Mouse (Mus musculus) small intestine, adult 2 months (tissue): ENCODE data around the gene Hs6st3. TPM values are rescaled to one million over a fixed set of nuclear protein-coding genes. Genes with fewer than 3 reads are reported as not detected.
"Not testable (repeated sequence)": the region's sequence is repeated elsewhere in the genome, so short reads cannot be mapped to it uniquely, and the experiment has no call there.

Experiments used
- H3K27ac ChIP-seq: fragments of 200-500 bp; 2 replicates; pipeline ENCODE4 v1.5.1; 2012; ENCODE audit warnings: low read depth, low read length, control low read depth, inconsistent platforms; ENCODE audit not compliant: insufficient read depth
- H3K27me3 ChIP-seq: fragments of 200-500 bp; 2 replicates; pipeline ENCODE4 v1.6.1; 2012; ENCODE audit warnings: mild to moderate bottlenecking, moderate library complexity, low read length, inconsistent platforms; ENCODE audit not compliant: control insufficient read depth, insufficient read depth
- H3K36me3 ChIP-seq: fragments of 200-500 bp; 2 replicates; pipeline ENCODE4 v1.6.1; 2012; ENCODE audit warnings: mild to moderate bottlenecking, low read length, control low read depth, inconsistent platforms; ENCODE audit not compliant: control insufficient read depth, insufficient read depth
- H3K4me1 ChIP-seq: fragments of 200-500 bp; 2 replicates; pipeline ENCODE4 v1.6.1; 2012; ENCODE audit warnings: low read length, inconsistent platforms, mixed read lengths; ENCODE audit not compliant: control insufficient read depth, insufficient read depth, insufficient read length
- H3K4me3 ChIP-seq: fragments of 200-500 bp; 2 replicates; pipeline ENCODE4 v1.5.1; 2012; ENCODE audit warnings: low read depth, mild to moderate bottlenecking, control low read depth, inconsistent platforms, low read length, moderate library complexity
- CTCF ChIP-seq: fragments of 200-500 bp; IDR thresholded peaks from 2 replicates; pipeline ENCODE4 v1.5.1; 2012; ENCODE audit warnings: low read depth, mild to moderate bottlenecking, control low read depth, inconsistent platforms, low read length, moderate library complexity, mixed read lengths; ENCODE audit not compliant: insufficient replicate concordance, insufficient read length; ENCODE audit errors: extremely low read depth
- POLR2A ChIP-seq: fragments of 200-500 bp; IDR thresholded peaks from 2 replicates; pipeline ENCODE4 v1.6.1; 2012; ENCODE audit warnings: low read depth, mild to moderate bottlenecking, control low read depth, inconsistent platforms, low read length, moderate library complexity
- WGBS: fragments of 180-500 bp; shearing (Covaris S2); methylation state at CpG from one replicate; pipeline ENCODE4 v1.1.7; 2018; 5-methylcytosine and 5-hydroxymethylcytosine counted together
- polyA plus RNA-seq: library from polyadenylated mRNA; depleted of rRNA; stranded (reverse); fragments of >200 nt; gene quantifications from 2 replicates; pipeline ENCODE4 v1.2.3, GENCODE M21; 2012

The Hs6st3 gene
- polyA plus RNA-seq, 1 experiment, result not detected

DNA sequence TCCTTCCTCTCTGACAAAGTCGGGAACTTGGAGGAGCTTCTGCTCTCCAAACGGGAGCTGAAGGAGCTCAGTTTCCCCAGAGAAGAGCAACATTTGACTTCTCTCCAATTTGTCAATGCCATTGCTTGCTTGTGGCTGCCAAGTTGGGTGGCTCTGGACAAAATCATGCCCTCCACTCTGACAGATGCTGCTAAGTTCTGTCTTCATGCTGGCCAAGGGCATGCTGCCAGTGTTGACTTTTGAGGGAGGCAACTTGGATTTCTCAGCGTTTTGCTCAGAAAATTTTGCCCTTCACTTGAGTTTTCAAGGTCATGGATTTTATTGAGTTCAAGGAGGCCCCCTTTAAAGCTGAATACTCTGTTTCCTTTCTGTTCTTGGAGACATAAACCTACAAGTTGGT lies 406.5 kb downstream of the Hs6st3 start:
- H3K27ac ChIP-seq, result no peak overlapping the region
- H3K27me3 ChIP-seq, result no peaks in the 10 kb centered on the region
- no peaks in the 10 kb centered on the region for H3K4me1 ChIP-seq
- 65% methylated on average over 3 of the region's 3 CpGs for WGBS
- no peak for TF ChIP-seq POLR2A
- no peak for TF ChIP-seq CTCF
- H3K4me3 ChIP-seq, result no peak overlapping the region
- no peaks in the 10 kb centered on the region for H3K36me3 ChIP-seq

DNA sequence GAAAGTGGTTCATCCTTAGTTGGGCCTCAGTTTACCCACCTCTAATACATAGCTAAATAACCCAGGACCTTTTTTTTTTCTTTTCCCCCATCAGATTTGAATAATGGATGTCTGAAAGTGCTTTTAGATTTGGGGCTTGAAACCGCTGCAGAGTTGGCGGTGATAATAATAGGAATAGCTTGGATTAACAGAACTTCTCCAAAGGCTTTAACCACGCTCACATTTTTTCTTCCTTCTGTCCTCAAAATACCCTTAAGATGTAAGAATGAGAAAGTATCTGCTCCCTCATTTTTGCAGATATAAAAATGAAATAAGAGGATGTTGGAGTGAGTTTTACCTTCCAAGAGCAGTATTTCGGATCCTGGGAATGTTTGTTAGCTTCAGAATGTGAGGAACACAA lies 420.2 kb downstream of the Hs6st3 start:
- H3K27ac ChIP-seq, result no peak overlapping the region
- H3K4me3 ChIP-seq, result no peak overlapping the region
- H3K36me3 ChIP-seq, result no peaks in the 10 kb centered on the region
- TF ChIP-seq POLR2A (no peak), CTCF (no peak)
- WGBS, result 80% methylated on average over 4 of the region's 4 CpGs
- no peaks in the 10 kb centered on the region for H3K4me1 ChIP-seq
- no peaks in the 10 kb centered on the region for H3K27me3 ChIP-seq

DNA sequence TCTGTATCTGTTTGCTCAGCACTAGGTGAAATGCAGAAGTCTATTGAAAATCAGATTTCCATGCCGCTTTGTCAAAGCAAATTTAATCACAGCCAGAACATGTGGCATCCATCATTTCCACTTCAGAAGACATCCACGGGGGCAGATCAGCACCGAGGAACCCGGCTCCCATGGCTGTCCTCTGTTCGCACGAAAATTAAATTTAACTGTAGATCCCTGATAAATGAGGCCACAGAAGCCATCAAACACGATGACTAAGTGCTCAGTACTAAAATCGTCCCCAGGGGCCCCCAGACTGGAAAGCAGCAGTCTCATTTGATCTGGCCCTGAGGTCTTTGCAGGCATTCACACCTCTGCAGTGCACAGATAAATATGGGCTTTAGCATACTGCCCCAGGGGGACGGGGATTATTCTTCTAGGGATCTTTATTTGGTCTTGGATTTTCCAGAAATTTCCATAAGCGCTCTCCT lies 443.9 kb downstream of the Hs6st3 start:
- TF ChIP-seq POLR2A (no peak), CTCF (no peak)
- Histone ChIP-seq H3K36me3 (no peaks in the 10 kb centered on the region), H3K27me3 (no peaks in the 10 kb centered on the region), H3K27ac (no peak overlapping the region), H3K4me1 (no peaks in the 10 kb centered on the region), H3K4me3 (no peak overlapping the region)
- WGBS, result 50% methylated on average over 10 of the region's 10 CpGs

DNA sequence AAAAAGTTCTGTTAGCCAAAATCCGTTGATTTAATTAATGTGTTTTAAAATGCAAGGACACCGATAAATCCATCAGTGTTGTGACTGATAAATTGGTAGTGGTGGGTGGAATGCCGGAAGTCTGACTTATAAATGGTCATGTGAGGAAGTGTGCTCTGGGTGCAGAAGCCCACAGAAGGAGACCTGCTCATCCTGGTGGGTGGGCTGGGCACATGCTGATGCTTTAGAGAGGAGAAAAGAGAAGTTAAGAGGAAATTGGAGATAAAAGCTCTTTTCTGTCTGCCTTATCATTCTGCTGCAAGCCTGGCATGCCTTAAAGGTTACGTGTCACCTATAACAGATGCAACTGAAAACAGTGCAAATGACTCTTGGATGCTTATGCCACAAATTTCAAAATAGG lies 446.9 kb downstream of the Hs6st3 start:
- Histone ChIP-seq H3K4me1 (no peaks in the 10 kb centered on the region), H3K4me3 (no peak overlapping the region), H3K36me3 (no peaks in the 10 kb centered on the region), H3K27ac (no peak overlapping the region), H3K27me3 (no peaks in the 10 kb centered on the region)
- WGBS, result 65% methylated on average over 4 of the region's 4 CpGs
- TF ChIP-seq POLR2A, result no peak
- no peak for TF ChIP-seq CTCF

DNA sequence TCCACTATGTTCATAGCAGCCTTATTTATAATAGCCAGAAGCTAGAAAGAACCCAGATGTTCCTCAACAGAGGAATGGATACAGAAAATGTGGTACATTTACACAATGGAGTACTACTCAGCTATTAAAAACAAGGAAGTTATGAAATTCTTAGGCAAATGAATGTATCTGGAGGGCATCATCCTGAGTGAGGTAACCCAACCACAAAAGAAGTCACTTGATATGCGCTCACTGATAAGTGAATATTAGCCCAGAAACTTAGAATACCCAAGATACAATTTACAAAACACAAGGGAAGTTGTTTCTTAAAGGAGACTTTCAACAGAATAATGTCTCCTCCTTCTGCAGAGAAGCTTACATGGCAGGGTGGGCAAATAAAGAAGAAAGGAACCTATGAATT lies 449.2 kb downstream of the Hs6st3 start:
- not testable (repeated sequence) for H3K4me3 ChIP-seq, H3K27me3 ChIP-seq, H3K27ac ChIP-seq, H3K4me1 ChIP-seq, H3K36me3 ChIP-seq
- 81% methylated on average over 1 of the region's 1 CpGs for WGBS

DNA sequence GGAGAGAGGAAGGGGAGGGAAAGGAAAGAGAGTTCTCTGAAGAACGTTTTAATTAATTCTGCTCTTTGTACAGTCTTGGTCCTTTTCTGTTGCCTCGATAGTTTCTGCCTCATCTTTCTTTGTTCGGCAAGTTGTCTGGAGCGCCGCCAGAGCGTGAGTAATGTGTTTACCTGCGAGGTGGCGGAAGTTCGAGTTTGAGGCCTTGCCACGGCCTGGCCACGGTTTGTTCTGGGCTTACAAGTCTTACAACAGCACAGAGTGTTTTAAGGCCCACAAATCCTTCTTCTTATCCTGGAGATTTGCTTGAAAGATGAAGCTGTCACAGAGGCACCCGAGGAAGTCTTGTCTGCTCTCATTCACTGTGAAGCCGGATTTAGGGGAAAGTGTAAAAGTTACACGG lies 466.2 kb downstream of the Hs6st3 start:
- no peak overlapping the region for H3K27ac ChIP-seq
- no peaks in the 10 kb centered on the region for H3K27me3 ChIP-seq
- TF ChIP-seq POLR2A, result no peak
- no peak for TF ChIP-seq CTCF
- 66% methylated on average over 14 of the region's 14 CpGs for WGBS
- H3K4me1 ChIP-seq, result no peaks in the 10 kb centered on the region
- no peak overlapping the region for H3K4me3 ChIP-seq
- H3K36me3 ChIP-seq, result no peaks in the 10 kb centered on the region

DNA sequence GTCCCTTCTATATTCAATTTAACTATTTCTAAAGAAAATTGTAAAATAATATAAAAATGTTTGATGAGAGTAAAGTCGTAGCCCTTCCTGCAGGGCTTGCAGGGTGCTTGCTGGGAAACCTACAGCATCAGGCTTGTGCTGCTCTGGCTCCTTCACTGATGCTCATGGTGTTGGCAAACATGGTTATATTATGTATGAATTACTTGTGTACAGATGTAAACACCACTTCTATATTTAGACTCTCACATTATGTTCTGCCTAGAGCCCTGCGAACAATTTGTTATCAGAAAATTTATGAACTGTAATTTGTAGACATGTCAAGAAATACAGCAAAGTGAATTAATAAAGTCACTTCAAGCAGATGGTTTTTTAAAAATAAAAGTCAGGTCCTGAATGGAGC lies 474.7 kb downstream of the Hs6st3 start:
- Histone ChIP-seq H3K36me3 (no peaks in the 10 kb centered on the region), H3K4me3 (no peak overlapping the region), H3K4me1 (no peaks in the 10 kb centered on the region), H3K27me3 (no peaks in the 10 kb centered on the region), H3K27ac (no peak overlapping the region)
- TF ChIP-seq CTCF (no peak), POLR2A (no peak)
- WGBS, result 78% methylated on average over 2 of the region's 2 CpGs

DNA sequence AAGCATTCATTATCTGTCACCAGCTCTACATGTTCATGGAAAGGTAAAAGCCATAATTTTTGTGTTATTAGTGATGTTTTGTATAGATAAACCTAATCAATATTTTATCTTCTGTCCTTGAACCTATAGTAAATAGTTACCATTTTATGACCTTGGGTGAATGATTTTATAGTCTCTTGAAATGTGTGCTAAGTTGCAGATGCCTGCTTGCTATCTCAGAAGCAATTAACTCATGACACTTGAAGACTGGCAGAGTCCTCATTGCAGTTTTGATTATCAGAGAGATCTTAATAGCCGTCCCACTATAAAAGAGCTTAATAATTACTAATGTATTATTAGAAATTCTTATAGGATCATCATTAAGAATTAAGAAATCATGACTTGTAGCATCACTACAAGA lies 491.0 kb downstream of the Hs6st3 start:
- 29% methylated on average over 1 of the region's 1 CpGs for WGBS
- no peaks in the 10 kb centered on the region for H3K4me1 ChIP-seq
- H3K27ac ChIP-seq, result no peak overlapping the region
- no peak overlapping the region for H3K4me3 ChIP-seq
- TF ChIP-seq POLR2A (no peak), CTCF (no peak)
- H3K36me3 ChIP-seq, result no peaks in the 10 kb centered on the region
- H3K27me3 ChIP-seq, result no peaks in the 10 kb centered on the region
